Mouse (Mus musculus) erythroblast, adult 5-6 weeks (primary cell): ENCODE data around the gene Ptrhd1. TPM values are rescaled to one million over a fixed set of nuclear protein-coding genes. Genes with fewer than 3 reads are reported as not detected.

Source experiments
- ATAC-seq: replicated peaks from 2 replicates; pipeline ENCODE4 v1.8.0; 2016; ENCODE audit warnings: moderate number of reproducible peaks, mild to moderate bottlenecking, moderate TSS enrichment, inconsistent platforms; ENCODE audit not compliant: poor library complexity, low FRiP score, severe bottlenecking
- total RNA-seq, 2 experiments: library from RNA; stranded (forward) in 1 of 2; stranded (reverse) in 1 of 2; fragments of 150-400 nt in 1 of 2; fragments of 200-764, 138-1000 nt in 1 of 2; gene quantifications; 2 replicates each; pipeline versions ENCODE4 v1.2.3 to v1.2.4; 2015 to 2017; ENCODE audit warnings: low replicate concordance in 2 of 2

The Ptrhd1 gene
- 0.42 and 3.7 TPM in 2 replicates for total RNA-seq (2015; ENCODE audit: low replicate concordance)
- total RNA-seq (2017; ENCODE audit: low replicate concordance), result 1.3 and 1.5 TPM in 2 replicates

- ATAC-seq, result peak; percentile 96
Observed at GRCm38 (mm10) chr12:4233572-4234508, at the start of gene Ptrhd1, which contains the start of gene Cenpo. TSS of gene Ptrhd1 (plus strand) at chr12:4234027. TSS of gene Cenpo (minus strand) at chr12:4234294.

- ATAC-seq, result no peak
Observed at GRCm38 (mm10) chr12:4184648-4185047, 49.2 kb upstream of the Ptrhd1 start.

GRCm38 (mm10) chr12:4188171-4189059 lies 45.4 kb upstream of the Ptrhd1 start:
- ATAC-seq, result no peak

GRCm38 (mm10) chr12:4189060-4189447 lies 44.8 kb upstream of the Ptrhd1 start:
- no peak for ATAC-seq

GRCm38 (mm10) chr12:4192514-4192913 lies 41.3 kb upstream of the Ptrhd1 start:
- ATAC-seq, result no peak

GRCm38 (mm10) chr12:4193025-4193740 lies 40.6 kb upstream of the Ptrhd1 start:
- no peak for ATAC-seq

GRCm38 (mm10) chr12:4194643-4195042 lies 39.2 kb upstream of the Ptrhd1 start:
- no peak for ATAC-seq

- no peak for ATAC-seq
Observed at GRCm38 (mm10) chr12:4198702-4199101, 35.1 kb upstream of the Ptrhd1 start.

- no peak for ATAC-seq
Observed at GRCm38 (mm10) chr12:4199271-4199670, 34.6 kb upstream of the Ptrhd1 start.

GRCm38 (mm10) chr12:4201454-4202200 lies 32.2 kb upstream of the Ptrhd1 start:
- no peak for ATAC-seq

GRCm38 (mm10) chr12:4202206-4202605 lies 31.6 kb upstream of the Ptrhd1 start:
- no peak for ATAC-seq

GRCm38 (mm10) chr12:4206106-4206505 lies 27.7 kb upstream of the Ptrhd1 start:
- no peak for ATAC-seq

- 0 out of 2 replicates have a peak, but pooled peaks have one; percentile 25 for ATAC-seq
Observed at GRCm38 (mm10) chr12:4208405-4209133, 25.3 kb upstream of the Ptrhd1 start.

GRCm38 (mm10) chr12:4209196-4209595 lies 24.6 kb upstream of the Ptrhd1 start:
- no peak for ATAC-seq

GRCm38 (mm10) chr12:4211174-4211573 lies 22.7 kb upstream of the Ptrhd1 start:
- ATAC-seq, result no peak

GRCm38 (mm10) chr12:4212908-4213307 lies 20.9 kb upstream of the Ptrhd1 start:
- no peak for ATAC-seq

GRCm38 (mm10) chr12:4230156-4230555 lies 3.7 kb upstream of the Ptrhd1 start:
- no peak for ATAC-seq

- no peak for ATAC-seq
Observed at GRCm38 (mm10) chr12:4232777-4233176, 1.1 kb upstream of the Ptrhd1 start.
